Mouse (Mus musculus): Measurements from ENCODE around the gene Osbpl6. TPM values are rescaled to one million over a fixed set of nuclear protein-coding genes. Genes with fewer than 3 reads are reported as not detected.
"Not testable (repeated sequence)": the region's sequence is repeated elsewhere in the genome, so short reads cannot be mapped to it uniquely, and the experiment has no call there.

Osbpl6 gene
- polyA plus RNA-seq, 1 experiment from 2014 or later: 5.9 TPM

DNA sequence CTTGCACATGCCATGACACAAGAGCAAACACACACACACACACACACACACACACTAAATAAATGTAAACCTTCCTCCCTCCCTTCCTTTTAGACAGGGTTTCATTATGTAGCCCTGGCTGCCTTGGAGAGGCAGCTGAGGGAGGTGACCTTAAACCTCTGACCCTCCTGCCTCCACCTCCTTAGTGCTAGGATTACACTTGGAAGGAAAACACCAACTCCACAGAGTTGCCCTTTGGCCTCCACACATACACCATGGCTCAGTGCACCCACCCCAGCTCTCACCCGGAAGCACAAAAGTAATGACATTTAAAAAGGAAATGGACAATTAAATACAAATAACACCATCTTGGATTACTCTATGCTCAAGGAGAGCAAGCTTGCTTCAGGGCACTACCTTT, 215.4 kb downstream of the Osbpl6 start:
- no peak overlapping the region for H3K9ac ChIP-seq (ENCODE audit: low read length)
- no peaks in the 10 kb centered on the region for H3K27me3 ChIP-seq (ENCODE audit: control insufficient read depth, insufficient read depth, low read length)
- H3K9me3 ChIP-seq (ENCODE audit: control insufficient read depth, low read length): 0 out of 2 replicates have a peak, but pooled peaks cover 3% of the 10 kb centered on the region
- no peak for ATAC-seq (ENCODE audit: insufficient number of reproducible peaks, insufficient read depth, low FRiP score, low read depth)
- H3K36me3 ChIP-seq (ENCODE audit: control insufficient read depth, insufficient read depth, low read length): peaks cover 19% of the 10 kb centered on the region
- H3K4me3 ChIP-seq (ENCODE audit: control insufficient read depth in 1 of 2, insufficient read depth in 1 of 2, low read depth in 1 of 2, low read length in 2 of 2): no peak overlapping the region
- H3K4me2 ChIP-seq (ENCODE audit: low read length): no peak overlapping the region
- H3K4me1 ChIP-seq (ENCODE audit: control insufficient read depth in 2 of 2, insufficient read depth in 2 of 2, low read length in 2 of 2): no peaks in the 10 kb centered on the region
- WGBS: 88% methylated on average over 1 of the region's 1 CpGs
- no peak overlapping the region for H3K27ac ChIP-seq (replicated peaks in 1 of 2; ENCODE audit: control insufficient read depth in 1 of 2, insufficient read depth in 1 of 2, low read depth in 2 of 2, low read length in 2 of 2)

DNA sequence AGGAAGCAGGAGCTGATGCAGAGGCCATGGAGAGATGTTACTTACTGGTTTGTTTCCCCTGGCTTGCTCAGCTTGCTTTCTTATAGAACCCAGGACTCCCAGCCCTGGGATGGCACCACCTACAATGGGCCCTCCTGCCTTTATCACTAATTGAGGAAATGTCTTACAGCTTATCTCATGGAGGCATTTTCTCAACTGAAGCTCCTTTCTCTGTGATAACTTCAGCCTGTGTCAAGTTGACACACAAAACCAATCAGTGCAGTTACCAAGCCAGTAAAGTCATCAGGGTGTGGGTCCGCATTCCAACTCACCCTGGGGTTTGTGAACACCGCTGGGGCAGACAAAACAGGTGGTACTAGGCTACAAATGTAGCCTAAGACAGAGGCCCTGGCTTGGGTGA, 216.0 kb downstream of the Osbpl6 start:
- H3K27me3 ChIP-seq (ENCODE audit: control insufficient read depth, insufficient read depth, low read length); H3K4me3 ChIP-seq (ENCODE audit: control insufficient read depth in 1 of 2, insufficient read depth in 1 of 2, low read depth in 1 of 2, low read length in 2 of 2); H3K9me3 ChIP-seq (ENCODE audit: control insufficient read depth, low read length); H3K9ac ChIP-seq (ENCODE audit: low read length); H3K27ac ChIP-seq (replicated peaks in 1 of 2; ENCODE audit: control insufficient read depth in 1 of 2, insufficient read depth in 1 of 2, low read depth in 2 of 2, low read length in 2 of 2); H3K4me2 ChIP-seq (ENCODE audit: low read length); H3K4me1 ChIP-seq (ENCODE audit: control insufficient read depth in 2 of 2, insufficient read depth in 2 of 2, low read length in 2 of 2); ATAC-seq (ENCODE audit: insufficient number of reproducible peaks, insufficient read depth, low FRiP score, low read depth): not testable (repeated sequence)
- H3K36me3 ChIP-seq (ENCODE audit: control insufficient read depth, insufficient read depth, low read length): peaks cover 25% of the 10 kb centered on the region
- WGBS: 90% methylated on average over 2 of the region's 2 CpGs

DNA sequence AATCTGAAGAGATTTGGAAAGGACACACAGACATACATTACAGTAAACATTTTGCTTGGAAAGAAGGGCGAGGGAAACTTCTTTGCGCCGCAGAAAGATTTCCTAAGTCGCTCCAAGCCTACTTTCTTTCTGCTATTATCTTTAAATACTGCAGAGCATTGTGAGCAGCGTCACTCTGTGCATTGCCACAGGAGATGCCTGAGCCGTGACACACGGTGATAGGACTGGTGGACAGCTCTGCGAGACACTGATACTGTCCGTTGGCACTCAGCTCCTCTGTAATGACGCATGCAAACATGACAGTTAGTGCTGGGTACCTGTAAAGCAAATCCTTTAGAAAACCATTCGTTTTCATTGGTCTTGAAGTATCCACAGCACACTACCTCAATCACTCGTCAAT, 224.0 kb downstream of the Osbpl6 start:
- H3K9me3 ChIP-seq (ENCODE audit: control insufficient read depth, low read length): 0 out of 2 replicates have a peak, but pooled peaks cover 4% of the 10 kb centered on the region
- WGBS: 73% methylated on average over 12 of the region's 12 CpGs
- no peak overlapping the region for H3K27ac ChIP-seq (replicated peaks in 1 of 2; ENCODE audit: control insufficient read depth in 1 of 2, insufficient read depth in 1 of 2, low read depth in 2 of 2, low read length in 2 of 2)
- no peak overlapping the region for H3K9ac ChIP-seq (ENCODE audit: low read length)
- H3K4me2 ChIP-seq (ENCODE audit: low read length): no peak overlapping the region
- H3K36me3 ChIP-seq (ENCODE audit: control insufficient read depth, insufficient read depth, low read length): peaks cover 80% of the 10 kb centered on the region
- H3K4me3 ChIP-seq (ENCODE audit: control insufficient read depth in 1 of 2, insufficient read depth in 1 of 2, low read depth in 1 of 2, low read length in 2 of 2): no peak overlapping the region
- no peaks in the 10 kb centered on the region for H3K27me3 ChIP-seq (ENCODE audit: control insufficient read depth, insufficient read depth, low read length)
- H3K4me1 ChIP-seq (ENCODE audit: control insufficient read depth in 2 of 2, insufficient read depth in 2 of 2, low read length in 2 of 2): no peaks in the 10 kb centered on the region
- ATAC-seq (ENCODE audit: insufficient number of reproducible peaks, insufficient read depth, low FRiP score, low read depth): no peak

GRCm38 (mm10) chr2:76631600-76631999, 225.3 kb downstream of the Osbpl6 start:
- Histone ChIP-seq H3K27ac (replicated peaks in 1 of 2; ENCODE audit: control insufficient read depth in 1 of 2, insufficient read depth in 1 of 2, low read depth in 2 of 2, low read length in 2 of 2) (no peak overlapping the region), H3K4me1 (ENCODE audit: control insufficient read depth in 2 of 2, insufficient read depth in 2 of 2, low read length in 2 of 2) (no peaks in the 10 kb centered on the region), H3K27me3 (ENCODE audit: control insufficient read depth, insufficient read depth, low read length) (no peaks in the 10 kb centered on the region), H3K9ac (ENCODE audit: low read length) (no peak overlapping the region), H3K36me3 (ENCODE audit: control insufficient read depth, insufficient read depth, low read length) (peaks cover 87% of the 10 kb centered on the region), H3K4me2 (ENCODE audit: low read length) (no peak overlapping the region), H3K9me3 (ENCODE audit: control insufficient read depth, low read length) (0 out of 2 replicates have a peak, but pooled peaks cover 2% of the 10 kb centered on the region), H3K4me3 (ENCODE audit: control insufficient read depth in 1 of 2, insufficient read depth in 1 of 2, low read depth in 1 of 2, low read length in 2 of 2) (no peak overlapping the region)
- no peak for ATAC-seq (ENCODE audit: insufficient number of reproducible peaks, insufficient read depth, low FRiP score, low read depth)
- 94% methylated on average over 4 of the region's 4 CpGs for WGBS

DNA sequence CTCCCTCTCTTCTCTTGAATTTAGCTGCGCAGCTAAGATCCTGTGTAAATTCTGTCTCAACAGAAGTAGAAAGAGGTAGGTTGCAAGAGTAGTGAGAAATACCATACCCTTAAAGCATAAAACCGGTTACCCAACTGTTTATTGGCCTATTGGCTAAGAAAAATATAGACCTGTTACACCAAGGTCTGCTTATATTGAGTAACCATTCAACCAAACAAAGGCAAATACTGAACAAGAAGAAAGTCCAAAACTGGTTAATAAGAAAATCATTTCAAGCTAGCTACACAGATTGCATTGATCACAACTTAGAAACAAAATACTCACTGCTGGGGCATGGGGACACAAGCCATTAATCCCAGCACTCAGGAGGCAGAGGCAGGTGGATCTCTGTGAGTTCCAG, 233.3 kb downstream of the Osbpl6 start:
- Histone ChIP-seq H3K27ac (replicated peaks in 1 of 2; ENCODE audit: control insufficient read depth in 1 of 2, insufficient read depth in 1 of 2, low read depth in 2 of 2, low read length in 2 of 2) (no peak overlapping the region), H3K4me2 (ENCODE audit: low read length) (no peak overlapping the region), H3K27me3 (ENCODE audit: control insufficient read depth, insufficient read depth, low read length) (no peaks in the 10 kb centered on the region), H3K9ac (ENCODE audit: low read length) (no peak overlapping the region), H3K9me3 (ENCODE audit: control insufficient read depth, low read length) (no peaks in the 10 kb centered on the region), H3K36me3 (ENCODE audit: control insufficient read depth, insufficient read depth, low read length) (peaks cover 81% of the 10 kb centered on the region), H3K4me3 (ENCODE audit: control insufficient read depth in 1 of 2, insufficient read depth in 1 of 2, low read depth in 1 of 2, low read length in 2 of 2) (no peak overlapping the region), H3K4me1 (ENCODE audit: control insufficient read depth in 2 of 2, insufficient read depth in 2 of 2, low read length in 2 of 2) (no peaks in the 10 kb centered on the region)
- WGBS: 92% methylated on average over 2 of the region's 2 CpGs
- no peak for ATAC-seq (ENCODE audit: insufficient number of reproducible peaks, insufficient read depth, low FRiP score, low read depth)

GRCm38 (mm10) chr2:76643801-76644200, 237.5 kb downstream of the Osbpl6 start:
- no peak for ATAC-seq (ENCODE audit: insufficient number of reproducible peaks, insufficient read depth, low FRiP score, low read depth)
- no peak overlapping the region for H3K4me3 ChIP-seq (ENCODE audit: control insufficient read depth in 1 of 2, insufficient read depth in 1 of 2, low read depth in 1 of 2, low read length in 2 of 2)
- H3K4me1 ChIP-seq (ENCODE audit: control insufficient read depth in 2 of 2, insufficient read depth in 2 of 2, low read length in 2 of 2): peaks cover 2 to 10% of the 10 kb centered on the region in 2 experiments
- no peak overlapping the region for H3K27ac ChIP-seq (replicated peaks in 1 of 2; ENCODE audit: control insufficient read depth in 1 of 2, insufficient read depth in 1 of 2, low read depth in 2 of 2, low read length in 2 of 2)
- no peaks in the 10 kb centered on the region for H3K27me3 ChIP-seq (ENCODE audit: control insufficient read depth, insufficient read depth, low read length)
- peaks cover 44% of the 10 kb centered on the region for H3K36me3 ChIP-seq (ENCODE audit: control insufficient read depth, insufficient read depth, low read length)
- H3K4me2 ChIP-seq (ENCODE audit: low read length): no peak overlapping the region
- H3K9me3 ChIP-seq (ENCODE audit: control insufficient read depth, low read length): no peaks in the 10 kb centered on the region
- H3K9ac ChIP-seq (ENCODE audit: low read length): no peak overlapping the region

GRCm38 (mm10) chr2:76647441-76647869, 241.1 kb downstream of the Osbpl6 start:
- H3K27ac ChIP-seq (replicated peaks in 1 of 2; ENCODE audit: control insufficient read depth in 1 of 2, insufficient read depth in 1 of 2, low read depth in 2 of 2, low read length in 2 of 2): peak overlapping the region; percentile 89
- H3K4me1 ChIP-seq (ENCODE audit: control insufficient read depth in 2 of 2, insufficient read depth in 2 of 2, low read length in 2 of 2): peaks cover 3 to 12% of the 10 kb centered on the region in 2 experiments
- peak overlapping the region; percentile 90 for H3K9ac ChIP-seq (ENCODE audit: low read length)
- H3K9me3 ChIP-seq (ENCODE audit: control insufficient read depth, low read length): no peaks in the 10 kb centered on the region
- peak overlapping the region; percentile 94 for H3K4me2 ChIP-seq (ENCODE audit: low read length)
- peaks cover 7% of the 10 kb centered on the region for H3K36me3 ChIP-seq (ENCODE audit: control insufficient read depth, insufficient read depth, low read length)
- H3K27me3 ChIP-seq (ENCODE audit: control insufficient read depth, insufficient read depth, low read length): no peaks in the 10 kb centered on the region
- WGBS: under 1% methylated on average over 29 of the region's 32 CpGs
- peak overlapping the region; percentile 81 to 82 for H3K4me3 ChIP-seq (ENCODE audit: control insufficient read depth in 1 of 2, insufficient read depth in 1 of 2, low read depth in 1 of 2, low read length in 2 of 2)
- ATAC-seq (ENCODE audit: insufficient number of reproducible peaks, insufficient read depth, low FRiP score, low read depth): peak; percentile 29; the same call in 1 of the 2 replicates

DNA sequence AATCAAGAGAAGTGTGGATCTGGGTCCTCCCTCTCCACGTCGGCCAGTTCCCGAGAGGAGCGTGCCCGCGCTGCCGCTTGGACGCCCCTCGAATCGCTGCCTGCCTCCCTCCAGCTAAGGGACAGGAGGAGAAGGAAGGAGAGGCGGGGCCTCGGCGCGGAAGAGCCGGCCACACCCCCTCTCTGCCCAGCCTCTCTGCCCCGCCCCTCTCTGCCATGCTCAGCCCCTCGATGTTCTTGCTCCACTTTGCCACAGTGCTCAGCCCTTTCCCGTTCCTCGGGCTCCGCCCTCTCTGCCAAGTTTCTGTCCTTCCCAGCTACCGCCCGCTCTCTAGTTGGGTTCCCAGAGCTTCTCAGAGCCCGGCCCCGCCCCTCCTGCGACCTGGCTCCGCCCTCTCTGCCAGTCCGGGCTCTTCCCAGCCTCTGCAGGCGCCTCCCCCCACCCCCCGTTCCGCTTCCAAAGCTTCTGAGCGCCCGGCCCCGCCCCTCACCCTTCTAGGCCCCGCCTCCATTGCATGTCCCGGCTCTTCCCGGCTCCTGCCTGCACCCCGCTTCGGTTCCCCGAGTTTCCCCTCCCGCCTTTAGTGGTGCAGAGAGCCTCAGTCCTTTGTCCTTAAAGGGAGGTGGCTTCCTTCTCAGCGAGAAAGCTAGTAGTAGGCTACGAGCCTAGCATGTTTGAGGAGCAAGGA, 241.7 kb downstream of the Osbpl6 start, which contains the start of the genes Prkra and Pjvk:
Prkra (minus strand) TSS at position 133 of the 688 bp plus-strand sequence.
Pjvk (plus strand) TSS at position 594 of the 688 bp plus-strand sequence.
- WGBS: under 1% methylated on average over 41 of the region's 42 CpGs
- ATAC-seq (ENCODE audit: insufficient number of reproducible peaks, insufficient read depth, low FRiP score, low read depth): peak; percentile 99
- Histone ChIP-seq H3K4me2 (ENCODE audit: low read length) (peak within 1 kb of the TSS; percentile 94), H3K4me1 (ENCODE audit: control insufficient read depth in 2 of 2, insufficient read depth in 2 of 2, low read length in 2 of 2) (peaks cover 3 to 12% of the 10 kb centered on the region in 2 experiments), H3K36me3 (ENCODE audit: control insufficient read depth, insufficient read depth, low read length) (peaks cover 2% of the 10 kb centered on the region; the same call in 1 of the 2 replicates), H3K4me3 (ENCODE audit: control insufficient read depth in 1 of 2, insufficient read depth in 1 of 2, low read depth in 1 of 2, low read length in 2 of 2) (peak within 1 kb of the TSS; percentile 81 to 82), H3K9ac (ENCODE audit: low read length) (peak within 1 kb of the TSS; percentile 90), H3K27ac (replicated peaks in 1 of 2; ENCODE audit: control insufficient read depth in 1 of 2, insufficient read depth in 1 of 2, low read depth in 2 of 2, low read length in 2 of 2) (peak within 1 kb of the TSS; percentile 89), H3K9me3 (ENCODE audit: control insufficient read depth, low read length) (no peaks in the 10 kb centered on the region), H3K27me3 (ENCODE audit: control insufficient read depth, insufficient read depth, low read length) (no peaks in the 10 kb centered on the region)

Measured in heart, embryonic 14.5 days (tissue).